Mouse (Mus musculus): Measurements from ENCODE around the gene Ckap5.

GRCm38 (mm10) chr2:91655827-91656226, 129.3 kb downstream of the Ckap5 start:
- TF ChIP-seq CTCF (IDR thresholded peaks at IDR 0.05; ENCODE audit: extremely low read depth, insufficient read depth, insufficient read length, insufficient replicate concordance) (no peak), POLR2A (IDR thresholded peaks at IDR 0.05; ENCODE audit: low read depth, low read length) (no peak)

Measured in spleen, adult 2 months (tissue).